Mouse (Mus musculus): ENCODE measurements around the gene Rnf40. TPM values are rescaled to one million over a fixed set of nuclear protein-coding genes. Genes with fewer than 3 reads are reported as not detected.

The Rnf40 gene
- 10 to 100 TPM; 63.6 to 73.4 TPM for total RNA-seq (2021)
- long read RNA-seq, experiment 1, full-length matches to known transcripts: 52 of 72 reads
- long read RNA-seq, experiment 1, partial matches to known transcripts: 8 of 72 reads
- long read RNA-seq, experiment 1, other reads (novel, unspliced or antisense): 12 of 72 reads
- long read RNA-seq, experiment 2, full-length matches to known transcripts: 37 of 60 reads
- long read RNA-seq, experiment 2, partial matches to known transcripts: 11 of 60 reads
- long read RNA-seq, experiment 2, other reads (novel, unspliced or antisense): 12 of 60 reads

GRCm38 (mm10) chr7:127588011-127588871, at the start of gene Rnf40, which contains the start of gene Ccdc189:
Gene Rnf40, plus strand, starts transcription at chr7:127588767.
Gene Ccdc189, minus strand, starts transcription at chr7:127588595.
- peak; percentile 87 to 95 for DNase-seq (ENCODE audit: low spot score in 2 of 2)

GRCm38 (mm10) chr7:127541671-127542070, 46.9 kb upstream of the Rnf40 start:
- DNase-seq (ENCODE audit: low spot score in 2 of 2): no peak

- no peak for DNase-seq (ENCODE audit: low spot score in 2 of 2)
These were observed 39.3 kb upstream of the Rnf40 start for GRCm38 (mm10) chr7:127549116-127549835.

- no peak for DNase-seq (ENCODE audit: low spot score in 2 of 2)
These were observed 37.0 kb upstream of the Rnf40 start for GRCm38 (mm10) chr7:127551558-127551957.

- DNase-seq (ENCODE audit: low spot score in 2 of 2): no peak
These were observed 28.0 kb upstream of the Rnf40 start for GRCm38 (mm10) chr7:127560580-127560979.

- no peak for DNase-seq (ENCODE audit: low spot score in 2 of 2)
These were observed 27.2 kb upstream of the Rnf40 start, which contains the start of gene Tmem265 for GRCm38 (mm10) chr7:127561340-127561858. Gene Tmem265, plus strand, starts transcription at chr7:127561390.

- no peak for DNase-seq (ENCODE audit: low spot score in 2 of 2)
These were observed 24.0 kb upstream of the Rnf40 start for GRCm38 (mm10) chr7:127564381-127565150.

- DNase-seq (ENCODE audit: low spot score in 2 of 2): peak; percentile 85 to 93
These were observed 15.6 kb upstream of the Rnf40 start, which contains the start of gene Phkg2 for GRCm38 (mm10) chr7:127572895-127573471. Gene Phkg2, plus strand, starts transcription at chr7:127573340.

- no peak for DNase-seq (ENCODE audit: low spot score in 2 of 2)
These were observed 15.0 kb upstream of the Rnf40 start for GRCm38 (mm10) chr7:127573503-127574008.

- no peak for DNase-seq (ENCODE audit: low spot score in 2 of 2)
These were observed 14.5 kb upstream of the Rnf40 start for GRCm38 (mm10) chr7:127574115-127574514.

- no peak for DNase-seq (ENCODE audit: low spot score in 2 of 2)
These were observed 5.3 kb upstream of the Rnf40 start for GRCm38 (mm10) chr7:127583260-127583659.

GRCm38 (mm10) chr7:127585031-127585430, 3.5 kb upstream of the Rnf40 start:
- no peak for DNase-seq (ENCODE audit: low spot score in 2 of 2)

GRCm38 (mm10) chr7:127586149-127586548, 2.4 kb upstream of the Rnf40 start:
- no peak for DNase-seq (ENCODE audit: low spot score in 2 of 2)

GRCm38 (mm10) chr7:127587196-127587595, 1.4 kb upstream of the Rnf40 start:
- DNase-seq (ENCODE audit: low spot score in 2 of 2): no peak

- DNase-seq (ENCODE audit: low spot score in 2 of 2): no peak
These were observed 334 bp downstream of the Rnf40 start for GRCm38 (mm10) chr7:127588901-127589300.

GRCm38 (mm10) chr7:127589637-127590036, 1.1 kb downstream of the Rnf40 start:
- no peak for DNase-seq (ENCODE audit: low spot score in 2 of 2)

GRCm38 (mm10) chr7:127591108-127591507, 2.5 kb downstream of the Rnf40 start:
- DNase-seq (ENCODE audit: low spot score in 2 of 2): no peak

- DNase-seq (ENCODE audit: low spot score in 2 of 2): no peak
These were observed 4.0 kb downstream of the Rnf40 start for GRCm38 (mm10) chr7:127592575-127592974.

GRCm38 (mm10) chr7:127596747-127597146, 8.2 kb downstream of the Rnf40 start:
- DNase-seq (ENCODE audit: low spot score in 2 of 2): no peak

GRCm38 (mm10) chr7:127600612-127601011, 12.0 kb downstream of the Rnf40 start:
- no peak for DNase-seq (ENCODE audit: low spot score in 2 of 2)
